Mouse (Mus musculus) layer of hippocampus, postnatal 14 days (tissue): ENCODE measurements around the gene Rpl36-ps4. TPM values are rescaled to one million over a fixed set of nuclear protein-coding genes. Genes with fewer than 3 reads are reported as not detected.
"Not testable (repeated sequence)": the region's sequence is repeated elsewhere in the genome, so short reads cannot be mapped to it uniquely, and the experiment has no call there.

Experiments used
- DNase-seq, 2 experiments: peaks; one replicate each; pipeline ENCODE4 v3.0.0; 2021 to 2022; ENCODE audit warnings: low spot score in 2 of 2, mixed read lengths in 1 of 2
- total RNA-seq, 2 experiments: library from RNA; stranded (reverse); gene quantifications; 2 replicates each; pipeline ENCODE4 v1.2.3; 2021

The Rpl36-ps4 gene
- total RNA-seq, 2 experiments from 2014 or later = not detected

DNA sequence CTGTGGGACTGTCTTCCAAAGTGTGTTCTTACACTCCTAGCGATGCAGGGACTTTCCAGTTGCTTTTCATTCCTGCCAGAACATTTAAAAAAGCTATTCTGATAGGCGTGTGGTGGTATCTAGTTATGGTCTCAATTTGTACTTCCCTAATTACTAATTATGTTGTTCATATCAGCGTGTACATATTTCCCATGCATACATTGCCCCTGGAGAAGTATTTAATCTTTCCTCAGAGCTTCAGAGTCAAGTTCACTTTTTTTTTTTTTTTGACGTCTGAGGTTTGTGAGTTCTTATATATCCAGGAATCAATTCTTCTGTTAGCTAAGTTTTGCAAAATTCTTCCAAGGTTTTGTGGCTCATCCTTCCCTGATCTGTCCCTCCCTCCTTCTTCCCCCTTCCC is 15.4 kb downstream of the Rpl36-ps4 start:
- DNase-seq = no peak

DNA sequence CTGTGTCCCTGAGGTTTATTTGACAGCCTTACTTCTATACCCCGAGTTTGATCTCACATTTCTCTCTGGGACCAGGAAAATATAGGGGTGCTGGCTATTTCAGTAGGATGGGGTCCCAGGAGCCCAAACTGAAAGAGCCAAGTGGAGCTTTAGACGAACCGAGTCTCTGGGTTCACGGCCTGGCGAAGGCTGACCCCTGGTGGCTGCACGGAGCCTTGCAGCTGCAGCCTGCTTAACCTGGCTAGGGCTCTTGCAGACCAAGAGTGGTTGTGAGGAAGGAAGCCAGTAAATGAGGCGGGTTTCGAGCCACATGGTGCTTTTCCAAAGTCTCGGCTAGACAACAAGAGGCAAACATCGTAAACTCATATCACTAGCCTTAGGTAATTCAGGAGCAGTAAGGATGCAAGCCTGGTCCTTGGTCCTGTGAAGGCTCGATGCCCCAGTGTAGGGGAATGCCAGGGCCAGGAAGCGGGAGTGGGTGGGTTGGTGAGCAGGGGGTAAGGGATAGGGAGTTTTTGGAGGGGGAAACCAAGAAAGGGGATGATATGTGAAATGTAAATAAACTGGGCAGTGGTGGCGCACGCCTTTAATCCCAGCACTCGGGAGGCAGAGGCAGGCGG is 28.3 kb downstream of the Rpl36-ps4 start:
- peak; percentile 78 to 83 for DNase-seq

DNA sequence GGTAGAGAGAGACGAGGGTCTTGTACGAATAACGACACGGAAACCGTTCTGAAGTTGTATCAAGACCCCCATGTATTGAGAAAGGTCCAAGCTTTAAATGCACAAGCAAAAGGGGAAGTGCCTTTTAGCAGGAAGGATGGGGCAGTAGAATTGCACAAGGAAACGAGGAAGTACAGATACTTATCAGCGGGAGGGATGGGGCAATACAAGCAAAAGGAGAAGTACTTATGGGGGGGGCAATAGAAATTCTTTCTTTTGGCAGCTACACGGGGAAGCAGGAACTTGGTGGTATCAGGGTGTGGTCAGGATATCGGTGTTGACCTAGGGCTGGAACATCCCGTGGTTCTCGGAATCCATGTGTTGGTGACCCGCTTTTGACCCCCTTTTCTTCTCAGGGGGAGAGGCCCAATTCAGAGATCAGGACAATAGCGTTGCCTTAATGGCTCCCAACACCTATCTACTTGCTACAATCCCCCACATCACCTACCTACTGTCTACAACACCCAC is 33.9 kb downstream of the Rpl36-ps4 start:
- not testable (repeated sequence) for DNase-seq

DNA sequence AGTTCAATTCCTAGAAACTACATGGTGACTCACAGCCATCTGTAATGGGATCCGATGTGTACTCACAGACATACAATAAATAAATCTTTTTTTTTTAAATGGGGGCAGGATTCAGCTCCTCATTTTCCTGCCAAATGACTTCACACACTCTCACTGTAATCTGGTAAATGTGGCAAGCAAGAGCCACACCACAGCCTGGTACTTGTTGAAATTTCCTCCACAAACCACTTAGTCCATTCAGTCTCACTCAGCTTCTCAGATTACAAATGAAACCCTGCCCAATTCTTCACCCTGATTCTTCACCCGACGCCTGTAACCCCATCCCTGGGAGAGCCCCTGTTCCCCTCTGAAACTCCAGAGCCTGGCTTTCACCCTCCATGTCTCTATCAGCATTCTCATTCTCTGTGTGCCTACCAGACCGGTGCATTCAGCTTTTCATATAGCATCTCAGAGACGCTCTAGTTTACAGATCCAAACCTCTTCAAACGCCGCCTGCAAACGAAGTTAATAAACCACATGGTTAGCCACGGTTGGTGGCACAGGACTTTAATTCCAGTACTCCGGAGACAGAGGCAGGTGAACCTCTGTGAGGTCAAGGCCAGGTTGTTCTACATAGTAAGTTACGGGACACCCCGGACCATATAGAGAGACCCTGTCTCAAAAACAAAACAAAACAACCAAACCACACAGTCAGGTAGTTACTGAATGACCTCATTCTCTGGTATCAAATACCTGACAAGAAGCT is 36.5 kb downstream of the Rpl36-ps4 start:
- DNase-seq = no peak

DNA sequence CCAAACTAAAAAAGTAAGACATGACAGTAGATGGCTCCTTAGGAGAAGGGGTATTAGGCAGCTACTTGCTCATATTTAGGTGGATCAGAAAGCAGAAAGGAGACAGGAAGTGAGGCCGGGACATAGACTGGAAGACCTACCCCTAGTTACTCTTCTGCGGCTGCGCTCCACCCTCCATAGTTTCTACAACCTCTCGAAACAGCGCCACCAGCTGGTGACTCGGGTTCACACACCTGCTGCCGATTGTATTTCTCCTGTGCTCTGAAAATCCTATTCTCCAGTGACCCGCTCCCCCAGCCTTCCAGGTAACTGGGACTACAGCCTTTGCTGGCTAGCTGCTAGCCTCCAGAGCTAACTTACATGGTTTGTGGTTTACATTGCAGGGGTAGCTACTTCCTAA is 37.5 kb downstream of the Rpl36-ps4 start:
- DNase-seq = no peak

DNA sequence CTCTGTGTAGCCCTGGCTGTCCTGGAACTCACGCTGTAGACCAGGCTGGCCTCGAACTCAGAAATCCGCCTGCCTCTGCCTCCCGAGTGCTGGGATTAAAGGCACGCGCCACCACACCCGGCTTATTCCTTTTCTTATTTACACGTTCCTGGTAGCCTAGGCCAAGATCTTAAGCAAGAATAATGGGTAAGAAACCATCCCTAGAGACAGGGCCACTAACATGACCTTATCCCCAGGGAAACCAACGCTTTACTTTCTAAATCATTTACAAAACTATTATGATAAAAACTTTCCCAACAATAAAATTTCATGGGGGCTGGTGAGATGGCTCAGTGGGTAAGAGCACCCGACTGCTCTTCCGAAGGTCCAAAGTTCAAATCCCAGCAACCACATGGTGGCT is 38.6 kb downstream of the Rpl36-ps4 start:
- DNase-seq = not testable (repeated sequence)

DNA sequence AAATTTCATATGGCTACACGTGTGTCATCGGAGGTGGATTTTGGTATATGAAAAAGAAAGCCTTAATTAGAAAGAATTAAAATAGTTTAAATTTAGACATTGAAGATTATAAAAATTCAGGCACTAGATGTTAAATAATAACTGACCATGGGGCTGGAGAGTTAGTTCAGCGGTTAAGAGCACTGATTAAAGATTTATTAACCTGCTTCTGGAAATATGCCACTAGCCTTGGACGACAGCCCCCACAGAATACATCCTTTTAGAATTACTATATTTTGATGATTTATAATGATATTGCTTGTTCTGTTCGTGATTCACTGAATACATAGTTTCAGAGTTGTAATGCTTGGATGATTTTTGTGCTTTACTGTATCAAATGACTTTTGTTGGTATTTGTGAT is 39.2 kb downstream of the Rpl36-ps4 start:
- not testable (repeated sequence) for DNase-seq

DNA sequence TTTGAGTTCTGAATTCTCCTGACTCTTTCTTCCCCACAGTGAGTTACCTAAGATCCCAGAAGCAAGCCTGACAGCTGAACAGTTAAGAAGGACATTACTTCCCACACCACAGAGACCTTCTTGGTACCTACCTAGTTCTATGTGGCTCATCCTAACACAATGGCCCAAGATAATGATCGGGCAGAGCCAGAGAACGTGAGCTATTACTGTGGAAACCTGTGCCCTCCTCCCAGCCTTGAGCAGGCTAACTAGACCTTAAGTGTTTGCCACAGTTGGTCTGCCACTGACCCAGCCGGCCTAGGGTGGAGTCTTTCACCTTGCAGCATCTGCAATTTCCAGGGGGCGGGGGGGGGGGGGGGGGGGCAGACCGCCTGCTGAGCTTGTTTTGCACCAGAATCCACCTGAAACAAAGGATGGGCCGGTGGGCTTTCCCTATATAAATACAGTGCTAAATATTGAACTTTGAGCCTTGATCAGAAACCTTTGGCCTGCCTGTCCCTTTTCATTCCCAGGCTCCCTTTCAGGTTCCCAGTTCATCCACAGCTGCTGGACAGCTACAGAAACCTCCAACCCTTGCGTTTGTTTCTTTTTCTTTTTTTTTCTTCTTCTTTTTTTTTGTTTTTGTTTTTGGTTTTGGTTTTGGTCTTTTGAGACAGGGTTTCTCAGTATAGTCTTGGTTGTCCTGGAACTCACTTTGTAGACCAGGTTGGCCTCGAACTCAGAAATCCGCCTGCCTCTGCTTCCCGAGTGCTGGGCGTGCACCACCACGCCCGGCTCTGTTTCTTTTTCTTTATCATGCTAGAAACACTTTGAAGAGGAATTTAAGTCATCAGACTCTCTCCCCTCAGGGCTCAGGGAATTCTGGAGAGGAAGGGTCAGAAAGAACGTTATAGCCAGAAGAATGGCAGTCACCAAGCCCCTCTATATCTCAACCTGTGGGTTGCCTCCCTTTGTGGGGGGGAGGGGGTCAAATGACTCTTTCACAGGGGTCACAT is 42.6 kb downstream of the Rpl36-ps4 start:
- DNase-seq = no peak

DNA sequence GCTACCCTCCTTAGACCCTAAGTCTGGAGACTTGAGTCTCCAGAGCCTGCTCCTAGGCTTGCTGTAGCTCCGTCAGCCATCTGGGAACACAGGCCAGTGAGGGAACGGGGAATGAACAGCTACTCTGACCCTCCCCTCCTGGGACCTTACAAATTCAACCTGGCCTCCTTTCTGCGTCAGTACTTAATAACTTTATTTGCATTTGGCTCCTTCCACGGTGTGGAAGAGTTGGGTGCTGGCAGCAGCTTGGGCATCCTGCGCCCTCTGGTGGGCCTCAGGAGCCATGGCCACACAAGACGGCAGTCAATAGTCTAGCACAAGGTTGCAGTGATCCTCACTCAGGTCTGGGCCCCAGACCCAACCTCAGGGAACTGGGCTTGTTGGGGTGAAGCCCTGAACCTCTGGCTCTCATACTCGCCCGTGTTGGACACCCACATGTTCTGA is 47.7 kb downstream of the Rpl36-ps4 start:
- not testable (repeated sequence) for DNase-seq

Other genes starting within 250 kb of the Rpl36-ps4 start
- 10 to 100 TPM; 34.0 to 35.0 TPM for gene Msh2, start 248.6 kb upstream of the Rpl36-ps4 start, total RNA-seq
- gene Kcnk12, start 123.0 kb upstream of the Rpl36-ps4 start, total RNA-seq = 10 to 100 TPM; 19.1 to 21.0 TPM
- 10 to 100 TPM; 12.7 to 13.6 TPM for gene Msh6, start 54.1 kb downstream of the Rpl36-ps4 start, total RNA-seq
- 100 to 1,000 TPM; 114 to 117 TPM for gene Fbxo11, start 144.3 kb downstream of the Rpl36-ps4 start, total RNA-seq